Mouse (Mus musculus) liver, embryonic 15.5 days (tissue): ENCODE results near the gene Muc3. TPM values are rescaled to one million over a fixed set of nuclear protein-coding genes. Genes with fewer than 3 reads are reported as not detected.
A peak's percentile ranks its signal among the peaks of the same experiment; 100 is the strongest.

Experiments
- ATAC-seq: fragments of 200-750 bp; cut with Nextera tagmentation; 2 replicates; pipeline ENCODE4 v1.8.0; 2017; ENCODE audit warnings: moderate number of reproducible peaks, mild to moderate bottlenecking, moderate library complexity; ENCODE audit not compliant: insufficient read depth
- H3K27ac ChIP-seq: fragments of 300-500 bp; sonication (generic); replicated peaks from 2 replicates; pipeline ENCODE4 v1.5.1; 2015; ENCODE audit warnings: mild to moderate bottlenecking, inconsistent platforms
- H3K27me3 ChIP-seq: fragments of 300-500 bp; sonication (generic); 2 replicates; pipeline ENCODE4 v1.6.1; 2015; ENCODE audit warnings: mild to moderate bottlenecking, inconsistent platforms
- H3K36me3 ChIP-seq: fragments of 300-500 bp; sonication (generic); replicated peaks from 2 replicates; pipeline ENCODE4 v1.6.1; 2015; ENCODE audit warnings: moderate library complexity, mild to moderate bottlenecking, inconsistent platforms
- H3K4me1 ChIP-seq: fragments of 300-500 bp; sonication (generic); replicated peaks from 2 replicates; pipeline ENCODE4 v1.6.1; 2015; ENCODE audit warnings: inconsistent platforms
- H3K4me2 ChIP-seq: fragments of 300-500 bp; sonication (generic); 2 replicates; pipeline ENCODE4 v1.6.1; 2015; ENCODE audit warnings: moderate library complexity, mild to moderate bottlenecking, inconsistent platforms
- H3K4me3 ChIP-seq: fragments of 300-500 bp; sonication (generic); replicated peaks from 2 replicates; pipeline ENCODE4 v1.5.1; 2015; ENCODE audit warnings: mild to moderate bottlenecking, inconsistent platforms
- H3K9ac ChIP-seq: fragments of 300-500 bp; sonication (generic); 2 replicates; pipeline ENCODE4 v1.6.1; 2015; ENCODE audit warnings: moderate library complexity, mild to moderate bottlenecking, inconsistent platforms
- H3K9me3 ChIP-seq: fragments of 300-500 bp; sonication (generic); replicated peaks from 2 replicates; pipeline ENCODE4 v1.6.1; 2016; ENCODE audit warnings: inconsistent platforms
- WGBS: fragments of 180-500 bp; shearing (Covaris S2); methylation state at CpG from one replicate; pipeline ENCODE4 v1.1.7; 2015; ENCODE audit warnings: mixed read lengths; ENCODE audit not compliant: insufficient replicate concordance; 5-methylcytosine and 5-hydroxymethylcytosine counted together
- polyA plus RNA-seq: library from polyadenylated mRNA; unstranded; fragments of >200 nt; fragmentation: Nextera tagmentation; extraction: Ambion mirVana; gene quantifications from 2 replicates; pipeline ENCODE4 v1.2.1, GENCODE M21; 2015

Gene Muc3
- polyA plus RNA-seq, 1 experiment from 2014 or later = not detected

- Histone ChIP-seq H3K4me3 (no peak overlapping the region), H3K9ac (no peak overlapping the region), H3K4me2 (no peak overlapping the region), H3K9me3 (peaks cover 32% of the 10 kb centered on the region), H3K36me3 (peaks cover 47% of the 10 kb centered on the region), H3K27ac (no peak overlapping the region), H3K27me3 (no peaks in the 10 kb centered on the region), H3K4me1 (peaks cover 46% of the 10 kb centered on the region)
- WGBS = 50% methylated on average over 6 of the region's 6 CpGs
- ATAC-seq = no peak
Measured at GRCm38 (mm10) chr5:137108111-137108510, 41.0 kb downstream of the Muc3 start.

DNA sequence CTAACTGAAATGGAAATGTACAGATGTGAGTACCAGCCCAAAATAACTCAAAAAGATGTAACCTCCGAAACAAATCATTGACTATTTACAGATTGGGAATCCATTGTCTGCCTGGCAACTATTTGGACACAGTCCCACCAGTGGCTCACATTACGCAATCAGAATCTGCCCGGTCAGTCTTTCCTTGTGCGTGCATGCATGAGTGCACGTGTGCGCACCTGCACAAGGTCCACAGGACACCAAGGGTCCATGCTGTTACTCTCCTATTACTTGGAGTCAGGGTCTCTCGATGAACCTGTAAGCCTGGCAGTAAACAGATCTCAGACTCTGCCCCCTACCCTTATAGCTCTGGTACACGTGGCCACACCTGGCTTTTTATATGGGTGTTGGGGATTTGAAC, 41.5 kb downstream of the Muc3 start:
- H3K9ac ChIP-seq = no peak overlapping the region
- H3K36me3 ChIP-seq = peaks cover 43% of the 10 kb centered on the region
- no peaks in the 10 kb centered on the region for H3K27me3 ChIP-seq
- no peak overlapping the region for H3K4me3 ChIP-seq
- WGBS = 68% methylated on average over 8 of the region's 8 CpGs
- peaks cover 50% of the 10 kb centered on the region for H3K4me1 ChIP-seq
- no peak overlapping the region for H3K4me2 ChIP-seq
- no peak overlapping the region for H3K27ac ChIP-seq
- H3K9me3 ChIP-seq = peaks cover 28% of the 10 kb centered on the region
- ATAC-seq = no peak

DNA sequence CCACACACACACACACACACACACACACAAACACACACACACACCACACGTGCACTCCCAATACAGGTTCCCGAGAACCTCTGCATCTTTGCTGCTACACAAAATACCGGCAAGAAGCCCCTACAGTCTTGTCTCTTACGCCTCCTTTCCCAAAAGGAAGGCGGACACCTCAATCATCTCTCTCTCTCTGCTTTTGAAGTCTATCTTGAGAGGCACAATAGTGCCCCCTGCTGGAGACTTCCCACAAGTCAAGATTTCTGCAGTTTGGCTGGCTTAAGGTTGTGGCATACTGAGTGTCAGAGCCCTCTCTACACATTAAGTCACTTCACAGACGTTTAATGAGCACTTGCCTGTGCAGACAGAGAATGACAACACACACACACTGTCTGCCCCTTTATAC, 42.1 kb downstream of the Muc3 start:
- no peak for ATAC-seq
- peaks cover 57% of the 10 kb centered on the region for H3K4me1 ChIP-seq
- peaks cover 37% of the 10 kb centered on the region for H3K36me3 ChIP-seq
- H3K4me3 ChIP-seq = no peak overlapping the region
- H3K9me3 ChIP-seq = peaks cover 23% of the 10 kb centered on the region
- whole genome bisulfite sequencing = 5% methylated on average over 6 of the region's 6 CpGs
- peak overlapping the region; percentile 46; the same call in 1 of the 2 replicates for H3K27ac ChIP-seq
- no peak overlapping the region; the same call in 1 of the 2 replicates for H3K4me2 ChIP-seq
- no peak overlapping the region for H3K9ac ChIP-seq
- no peaks in the 10 kb centered on the region for H3K27me3 ChIP-seq

GRCm38 (mm10) chr5:137106434-137106833, 42.7 kb downstream of the Muc3 start:
- WGBS = 76% methylated on average over 4 of the region's 4 CpGs
- Histone ChIP-seq H3K4me1 (peaks cover 62% of the 10 kb centered on the region), H3K9ac (no peak overlapping the region), H3K36me3 (peaks cover 31% of the 10 kb centered on the region), H3K9me3 (peaks cover 17% of the 10 kb centered on the region), H3K4me3 (no peak overlapping the region), H3K27ac (peak overlapping the region; percentile 46; the same call in 1 of the 2 replicates), H3K4me2 (no peak overlapping the region), H3K27me3 (no peaks in the 10 kb centered on the region)
- ATAC-seq = no peak

GRCm38 (mm10) chr5:137103969-137104368, 45.2 kb downstream of the Muc3 start:
- Histone ChIP-seq H3K4me3 (no peak overlapping the region), H3K27ac (peak overlapping the region; percentile 99), H3K4me1 (peaks cover 83% of the 10 kb centered on the region), H3K9me3 (no peaks in the 10 kb centered on the region), H3K9ac (peak overlapping the region; percentile 46), H3K36me3 (0 out of 2 replicates have a peak, but pooled peaks cover 14% of the 10 kb centered on the region), H3K27me3 (no peaks in the 10 kb centered on the region), H3K4me2 (peak overlapping the region; percentile 70)
- 88% methylated on average over 2 of the region's 2 CpGs for WGBS
- ATAC-seq = no peak

GRCm38 (mm10) chr5:137102575-137103522, 46.3 kb downstream of the Muc3 start:
- peak overlapping the region; percentile 32 for H3K4me3 ChIP-seq
- H3K27me3 ChIP-seq = no peaks in the 10 kb centered on the region
- H3K9ac ChIP-seq = peak overlapping the region; percentile 65
- ATAC-seq = peak; percentile 94
- H3K9me3 ChIP-seq = no peaks in the 10 kb centered on the region
- H3K27ac ChIP-seq = peak overlapping the region; percentile 99
- peak overlapping the region; percentile 70 for H3K4me2 ChIP-seq
- 0 out of 2 replicates have a peak, but pooled peaks cover 14% of the 10 kb centered on the region for H3K36me3 ChIP-seq
- WGBS = 28% methylated on average over 28 of the region's 28 CpGs
- H3K4me1 ChIP-seq = peaks cover 94% of the 10 kb centered on the region

- Histone ChIP-seq H3K36me3 (0 out of 2 replicates have a peak, but pooled peaks cover 14% of the 10 kb centered on the region), H3K4me1 (peaks cover 95% of the 10 kb centered on the region), H3K27me3 (no peaks in the 10 kb centered on the region), H3K4me2 (peak overlapping the region; percentile 70), H3K4me3 (no peak overlapping the region), H3K9ac (peak overlapping the region; percentile 65; the same call in 1 of the 2 replicates), H3K27ac (peak overlapping the region; percentile 99), H3K9me3 (no peaks in the 10 kb centered on the region)
- 74% methylated on average over 10 of the region's 10 CpGs for WGBS
- no peak for ATAC-seq
Measured at GRCm38 (mm10) chr5:137102078-137102477, 47.0 kb downstream of the Muc3 start.

- H3K9ac ChIP-seq = 0 out of 2 replicates have a peak overlapping the region, but pooled peaks have one; percentile 10
- no peak for ATAC-seq
- H3K27me3 ChIP-seq = no peaks in the 10 kb centered on the region
- H3K36me3 ChIP-seq = 0 out of 2 replicates have a peak, but pooled peaks cover 12% of the 10 kb centered on the region
- 42% methylated on average over 4 of the region's 4 CpGs for WGBS
- no peak overlapping the region for H3K4me3 ChIP-seq
- peaks cover 82% of the 10 kb centered on the region for H3K4me1 ChIP-seq
- H3K4me2 ChIP-seq = no peak overlapping the region
- peak overlapping the region; percentile 72 for H3K27ac ChIP-seq
- no peaks in the 10 kb centered on the region for H3K9me3 ChIP-seq
Measured at GRCm38 (mm10) chr5:137100660-137101059, 48.5 kb downstream of the Muc3 start.

GRCm38 (mm10) chr5:137098418-137098817, 50.7 kb downstream of the Muc3 start:
- ATAC-seq = peak; percentile 20
- H3K27ac ChIP-seq = peak overlapping the region; percentile 72
- H3K4me1 ChIP-seq = peaks cover 63% of the 10 kb centered on the region

DNA sequence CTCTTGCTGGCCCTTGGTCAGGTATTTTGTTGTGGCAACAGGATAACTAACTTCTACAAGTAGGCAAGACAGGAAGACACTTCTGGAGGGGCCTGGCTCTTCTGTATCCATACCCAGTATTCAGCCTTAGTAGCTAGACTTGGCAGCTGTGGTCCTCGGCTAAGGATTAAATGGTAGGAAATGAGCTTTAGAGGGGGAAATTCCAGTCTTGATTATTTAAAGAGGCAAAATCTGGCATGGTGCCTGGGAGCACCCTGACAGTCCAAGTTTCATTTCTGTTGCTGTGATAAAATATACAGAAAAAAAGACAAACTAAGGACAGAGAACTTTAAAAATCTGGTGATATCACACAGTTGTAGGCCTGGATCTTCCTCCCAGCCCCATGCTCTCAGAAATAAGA, 53.1 kb downstream of the Muc3 start:
- H3K9me3 ChIP-seq = no peaks in the 10 kb centered on the region
- no peak overlapping the region for H3K27ac ChIP-seq
- H3K4me3 ChIP-seq = no peak overlapping the region
- no peaks in the 10 kb centered on the region for H3K36me3 ChIP-seq
- H3K27me3 ChIP-seq = no peaks in the 10 kb centered on the region
- peaks cover 47% of the 10 kb centered on the region for H3K4me1 ChIP-seq
- ATAC-seq = no peak
- no peak overlapping the region for H3K9ac ChIP-seq
- 75% methylated on average over 1 of the region's 1 CpGs for WGBS
- no peak overlapping the region for H3K4me2 ChIP-seq

More at GRCm38 (mm10) chr5:137098418-137098817, 50.7 kb downstream of the Muc3 start:
- Histone ChIP-seq H3K9ac (no peak overlapping the region), H3K27me3 (no peaks in the 10 kb centered on the region), H3K9me3 (no peaks in the 10 kb centered on the region), H3K36me3 (no peaks in the 10 kb centered on the region), H3K4me2 (peak overlapping the region; percentile 40), H3K4me3 (no peak overlapping the region)
- 22% methylated on average over 11 of the region's 11 CpGs for WGBS

DNA sequence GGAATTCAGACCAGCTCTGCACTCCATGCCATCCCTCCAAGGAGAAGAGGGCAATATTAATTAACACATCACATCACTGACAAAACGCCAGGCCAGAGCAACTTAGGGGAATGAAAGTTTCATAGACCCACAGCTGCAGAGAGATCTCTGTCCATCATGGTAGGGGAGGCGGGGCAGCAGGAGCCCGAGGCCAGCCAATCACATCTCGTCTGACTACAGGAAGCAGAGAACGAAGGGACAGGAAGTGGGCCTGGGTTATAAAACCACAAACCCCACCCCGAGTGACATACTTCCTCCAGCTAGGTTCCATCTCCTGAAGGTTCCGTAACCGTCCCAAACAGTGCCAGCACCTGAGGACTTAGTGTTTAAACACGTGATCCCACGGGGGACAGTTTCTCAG, 54.0 kb downstream of the Muc3 start:
- Histone ChIP-seq H3K9ac (no peak overlapping the region), H3K27me3 (no peaks in the 10 kb centered on the region), H3K36me3 (no peaks in the 10 kb centered on the region), H3K4me2 (no peak overlapping the region), H3K9me3 (no peaks in the 10 kb centered on the region), H3K4me3 (no peak overlapping the region), H3K27ac (no peak overlapping the region), H3K4me1 (peaks cover 41% of the 10 kb centered on the region)
- WGBS = 47% methylated on average over 10 of the region's 10 CpGs
- ATAC-seq = no peak
